Mouse (Mus musculus): ENCODE measurements around the gene Ruvbl1. TPM values are rescaled to one million over a fixed set of nuclear protein-coding genes. Genes with fewer than 3 reads are reported as not detected.

The Ruvbl1 gene
- polyA plus RNA-seq (2012; rRNA removed): 48.0 and 48.2 TPM in 2 replicates

DNA sequence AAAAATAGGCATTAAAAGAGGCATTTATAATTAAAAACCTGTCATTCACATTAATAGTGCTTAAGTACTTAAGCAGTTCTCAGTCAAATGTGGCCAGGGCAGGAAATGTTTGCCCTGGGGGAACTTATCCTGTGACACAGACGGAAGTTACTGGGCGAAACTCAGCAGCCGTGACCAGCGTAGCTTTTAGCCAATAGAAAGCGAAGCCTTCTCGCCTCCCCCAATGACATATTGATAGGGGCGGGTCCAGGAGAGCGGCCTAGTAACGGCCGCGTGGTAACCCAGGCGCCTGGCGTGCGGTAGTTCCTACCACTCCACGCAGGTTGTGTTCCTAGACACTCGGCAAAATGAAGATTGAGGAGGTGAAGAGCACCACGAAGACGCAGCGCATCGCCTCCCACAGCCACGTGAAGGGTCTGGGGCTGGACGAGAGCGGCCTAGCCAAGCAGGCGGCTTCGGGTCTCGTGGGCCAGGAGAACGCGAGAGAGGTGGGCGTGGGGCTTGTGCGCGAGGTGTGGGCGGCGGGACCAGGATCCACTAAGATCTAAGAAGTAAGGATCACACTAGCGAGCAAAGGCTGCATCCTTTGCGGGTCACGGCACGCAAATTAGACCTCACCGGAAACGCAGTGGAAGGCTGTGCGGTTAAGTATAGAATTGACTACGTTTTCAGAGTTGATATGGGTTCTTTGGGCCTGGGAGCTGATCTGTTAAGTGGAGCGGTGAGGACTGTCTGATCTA, at the start of gene Ruvbl1:
Gene Ruvbl1 (plus strand): TSS at position 229 of the 740 bp plus-strand sequence.
- H3K4me3 ChIP-seq (ENCODE audit: insufficient read depth, low read length): peak within 1 kb of the TSS; percentile 65
- H3K27ac ChIP-seq (ENCODE audit: insufficient read depth, low read length): no peak within 1 kb of the TSS
- TF ChIP-seq POLR2A (IDR thresholded peaks at IDR 0.05; ENCODE audit: extremely low read depth, insufficient read depth, low read length) (peak; percentile 38; the same call in 1 of the 2 replicates), CTCF (IDR thresholded peaks at IDR 0.05; ENCODE audit: extremely low read depth, insufficient read depth, low read length) (no peak)
- H3K4me1 ChIP-seq (ENCODE audit: control insufficient read depth, insufficient read depth, low read length): 0 out of 2 replicates have a peak, but pooled peaks cover 1% of the 10 kb centered on the region

DNA sequence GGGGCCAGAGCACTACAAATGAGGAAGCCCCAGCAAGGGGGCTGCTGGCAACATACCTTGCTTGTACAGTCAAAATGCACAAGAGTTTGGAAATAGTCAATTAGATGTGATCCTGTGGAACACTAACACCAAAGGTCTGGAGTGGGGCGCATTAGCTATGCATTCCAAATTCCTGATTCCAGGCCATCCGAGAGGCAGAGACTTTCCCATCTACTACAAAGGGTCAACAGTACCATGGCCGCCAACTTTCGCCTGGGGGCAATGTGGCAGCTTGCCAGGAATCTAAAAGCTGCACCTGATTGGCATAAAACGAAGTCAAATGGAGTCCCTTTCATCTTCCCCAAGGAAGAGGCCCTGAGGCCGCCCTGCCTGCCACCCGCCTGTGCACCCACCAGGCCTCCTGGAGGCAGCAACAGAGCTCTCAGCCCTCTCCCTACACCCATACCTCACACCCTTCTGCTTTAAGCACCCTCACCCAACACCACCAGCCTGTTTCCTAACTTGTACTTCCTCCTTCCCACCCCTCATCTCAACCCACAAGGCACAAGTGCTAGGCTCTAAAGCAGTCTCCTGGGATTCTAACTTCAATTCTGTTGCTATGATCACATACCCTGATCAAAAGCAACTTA, 49.0 kb upstream of the Ruvbl1 start:
- TF ChIP-seq POLR2A (IDR thresholded peaks at IDR 0.05; ENCODE audit: extremely low read depth, insufficient read depth, low read length): no peak
- no peak for TF ChIP-seq CTCF (IDR thresholded peaks at IDR 0.05; ENCODE audit: extremely low read depth, insufficient read depth, low read length)
- Histone ChIP-seq H3K27ac (ENCODE audit: insufficient read depth, low read length) (no peak overlapping the region), H3K4me3 (ENCODE audit: insufficient read depth, low read length) (no peak overlapping the region), H3K4me1 (ENCODE audit: control insufficient read depth, insufficient read depth, low read length) (peaks cover 2% of the 10 kb centered on the region; the same call in 1 of the 2 replicates)

DNA sequence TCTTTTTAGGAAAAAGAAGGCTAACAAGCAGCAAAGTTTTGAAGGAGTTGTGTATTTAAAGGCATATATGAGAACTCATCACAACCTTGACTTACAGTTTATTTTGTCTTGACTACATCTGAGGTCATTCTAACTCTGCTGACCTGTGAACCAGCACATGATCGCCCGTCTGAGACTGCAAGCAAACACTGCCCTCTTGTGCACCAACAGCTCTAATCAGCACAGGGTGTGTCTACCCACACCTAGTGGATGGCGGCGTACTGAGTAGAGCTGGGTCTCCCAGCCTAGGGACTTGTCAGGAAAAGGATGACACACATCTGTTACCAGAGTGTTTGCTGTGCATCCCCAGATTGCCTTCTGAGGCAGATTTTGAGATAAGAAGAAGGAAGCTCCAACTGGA, 34.0 kb upstream of the Ruvbl1 start:
- Histone ChIP-seq H3K27ac (ENCODE audit: insufficient read depth, low read length) (no peak overlapping the region), H3K4me3 (ENCODE audit: insufficient read depth, low read length) (no peak overlapping the region), H3K4me1 (ENCODE audit: control insufficient read depth, insufficient read depth, low read length) (0 out of 2 replicates have a peak, but pooled peaks cover 2% of the 10 kb centered on the region)
- TF ChIP-seq CTCF (IDR thresholded peaks at IDR 0.05; ENCODE audit: extremely low read depth, insufficient read depth, low read length): peak; percentile 60
- TF ChIP-seq POLR2A (IDR thresholded peaks at IDR 0.05; ENCODE audit: extremely low read depth, insufficient read depth, low read length): no peak

DNA sequence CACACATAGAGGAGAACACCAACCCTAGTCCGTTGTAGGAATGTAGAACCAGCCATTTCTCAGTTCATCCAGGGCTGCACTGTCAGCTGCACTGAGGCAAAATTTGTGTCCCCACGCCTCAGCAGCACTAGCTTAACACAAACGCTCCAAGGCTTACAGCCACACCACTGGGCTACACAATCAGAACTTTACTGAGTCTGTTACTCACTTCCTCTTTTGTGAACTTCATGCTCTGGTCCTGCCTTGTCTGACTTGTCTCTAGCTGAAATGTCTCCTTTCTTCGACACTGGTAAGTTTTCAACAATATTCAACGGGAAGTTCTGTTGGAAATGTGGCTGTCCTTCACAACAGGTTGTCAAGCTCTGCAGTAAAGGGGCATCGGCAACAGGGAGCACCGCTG, 29.6 kb upstream of the Ruvbl1 start:
- TF ChIP-seq POLR2A (IDR thresholded peaks at IDR 0.05; ENCODE audit: extremely low read depth, insufficient read depth, low read length): no peak
- no peak for TF ChIP-seq CTCF (IDR thresholded peaks at IDR 0.05; ENCODE audit: extremely low read depth, insufficient read depth, low read length)
- no peak overlapping the region for H3K27ac ChIP-seq (ENCODE audit: insufficient read depth, low read length)

DNA sequence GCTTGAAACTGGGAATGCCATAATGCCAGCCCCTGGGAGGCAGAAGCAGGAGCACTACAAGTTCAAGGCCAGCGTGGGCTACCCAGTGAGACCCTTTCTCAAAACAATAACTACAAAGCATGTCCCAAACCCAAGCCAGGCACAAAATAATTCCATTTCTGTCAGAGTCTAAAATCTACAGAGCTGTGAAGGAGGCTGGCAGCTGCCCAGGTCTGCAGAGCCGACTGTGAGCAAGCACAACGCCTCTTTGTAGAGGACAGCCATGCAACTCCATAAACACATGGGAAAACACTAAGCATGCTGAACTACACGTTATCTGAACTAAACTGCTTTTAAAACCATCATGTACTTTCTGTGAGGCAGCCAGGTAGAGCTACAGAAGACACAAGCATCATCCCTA, 26.2 kb upstream of the Ruvbl1 start:
- TF ChIP-seq POLR2A (IDR thresholded peaks at IDR 0.05; ENCODE audit: extremely low read depth, insufficient read depth, low read length): no peak
- TF ChIP-seq CTCF (IDR thresholded peaks at IDR 0.05; ENCODE audit: extremely low read depth, insufficient read depth, low read length): no peak
- peaks cover 3% of the 10 kb centered on the region; the same call in 1 of the 2 replicates for H3K4me1 ChIP-seq (ENCODE audit: control insufficient read depth, insufficient read depth, low read length)
- no peak overlapping the region for H3K27ac ChIP-seq (ENCODE audit: insufficient read depth, low read length)
- H3K4me3 ChIP-seq (ENCODE audit: insufficient read depth, low read length): no peak overlapping the region

More for the DNA sequence above, 29.6 kb upstream of the Ruvbl1 start:
- Histone ChIP-seq H3K4me3 (ENCODE audit: insufficient read depth, low read length) (no peak overlapping the region), H3K4me1 (ENCODE audit: control insufficient read depth, insufficient read depth, low read length) (peaks cover 5% of the 10 kb centered on the region; the same call in 1 of the 2 replicates)

DNA sequence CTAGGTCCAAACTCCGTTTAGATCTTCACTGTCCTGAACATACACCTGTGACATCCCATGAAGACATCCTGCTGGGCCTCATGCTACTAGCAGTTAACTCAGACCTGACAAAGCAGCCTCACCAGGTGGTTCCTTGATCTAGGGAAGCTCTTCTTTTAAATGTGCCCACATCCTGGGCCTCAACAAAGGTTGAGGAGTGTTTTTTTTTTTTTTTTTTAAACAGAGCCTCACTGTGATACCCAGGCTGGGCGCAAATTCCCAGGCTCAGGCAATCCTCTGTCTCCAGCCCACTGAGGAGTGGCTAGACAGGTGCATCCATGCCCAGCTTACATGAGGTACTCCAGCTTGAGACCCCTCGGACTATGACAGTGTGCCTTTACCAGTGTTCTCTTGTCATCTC, 22.7 kb upstream of the Ruvbl1 start:
- TF ChIP-seq POLR2A (IDR thresholded peaks at IDR 0.05; ENCODE audit: extremely low read depth, insufficient read depth, low read length) (no peak), CTCF (IDR thresholded peaks at IDR 0.05; ENCODE audit: extremely low read depth, insufficient read depth, low read length) (no peak)
- peaks cover 7% of the 10 kb centered on the region; the same call in 1 of the 2 replicates for H3K4me1 ChIP-seq (ENCODE audit: control insufficient read depth, insufficient read depth, low read length)
- H3K4me3 ChIP-seq (ENCODE audit: insufficient read depth, low read length): no peak overlapping the region

DNA sequence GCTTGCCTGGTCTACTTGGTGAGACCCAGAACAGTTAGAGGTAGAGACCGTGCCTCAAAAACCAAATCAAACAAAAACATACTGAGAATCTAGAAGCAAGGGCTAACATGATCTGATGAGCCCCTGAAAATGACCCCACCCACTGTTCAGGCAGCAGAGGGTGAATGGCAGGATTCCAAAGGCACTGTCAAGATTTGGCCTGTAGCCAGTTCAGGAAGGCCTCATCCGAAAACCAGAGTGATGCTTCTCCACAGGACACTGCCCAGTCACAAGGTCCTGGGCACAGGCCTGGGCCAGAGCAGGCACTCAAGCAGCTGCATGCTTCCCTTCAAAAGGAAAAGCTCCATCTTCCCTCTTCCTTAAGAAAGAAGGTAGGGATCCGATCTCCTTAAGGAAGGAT, 21.8 kb upstream of the Ruvbl1 start:
- TF ChIP-seq CTCF (IDR thresholded peaks at IDR 0.05; ENCODE audit: extremely low read depth, insufficient read depth, low read length) (no peak), POLR2A (IDR thresholded peaks at IDR 0.05; ENCODE audit: extremely low read depth, insufficient read depth, low read length) (no peak)
- H3K27ac ChIP-seq (ENCODE audit: insufficient read depth, low read length): no peak overlapping the region
- H3K4me3 ChIP-seq (ENCODE audit: insufficient read depth, low read length): no peak overlapping the region
- H3K4me1 ChIP-seq (ENCODE audit: control insufficient read depth, insufficient read depth, low read length): peaks cover 7% of the 10 kb centered on the region; the same call in 1 of the 2 replicates

More for the DNA sequence above, 22.7 kb upstream of the Ruvbl1 start:
- H3K27ac ChIP-seq (ENCODE audit: insufficient read depth, low read length): no peak overlapping the region

DNA sequence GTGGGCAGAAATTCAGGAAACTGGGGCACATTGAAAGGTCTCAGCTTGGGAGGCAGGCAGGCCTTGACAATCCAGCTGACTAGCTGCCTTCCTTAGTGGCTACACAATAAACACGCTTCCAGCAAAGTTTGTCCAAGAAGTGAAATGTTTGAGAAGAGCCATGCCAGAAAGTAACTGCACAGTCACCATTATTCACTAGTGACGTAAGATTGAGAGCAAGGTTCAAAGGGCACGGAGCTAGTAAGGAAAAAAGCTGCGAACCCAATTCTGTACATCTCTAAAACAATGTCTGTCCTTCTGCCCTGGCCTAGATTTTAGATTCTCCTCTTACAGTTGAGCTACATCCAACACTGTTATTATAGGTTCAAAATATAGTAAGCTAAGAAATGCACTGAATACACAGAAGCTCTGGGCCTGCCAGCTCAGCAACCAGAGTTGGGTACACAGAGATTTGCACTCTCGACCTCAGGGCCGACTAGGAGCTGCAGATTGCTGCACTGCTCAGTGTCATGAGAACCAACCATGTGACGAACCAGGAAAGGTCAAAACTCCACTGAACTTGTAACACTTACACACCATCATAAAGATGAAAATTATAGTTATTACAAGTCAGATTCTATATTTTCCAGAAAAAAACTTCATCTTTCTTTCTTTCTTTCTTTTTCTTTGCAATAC, 21.0 kb upstream of the Ruvbl1 start:
- no peak overlapping the region for H3K27ac ChIP-seq (ENCODE audit: insufficient read depth, low read length)
- H3K4me1 ChIP-seq (ENCODE audit: control insufficient read depth, insufficient read depth, low read length): peaks cover 7% of the 10 kb centered on the region; the same call in 1 of the 2 replicates
- no peak overlapping the region for H3K4me3 ChIP-seq (ENCODE audit: insufficient read depth, low read length)
- TF ChIP-seq POLR2A (IDR thresholded peaks at IDR 0.05; ENCODE audit: extremely low read depth, insufficient read depth, low read length) (no peak), CTCF (IDR thresholded peaks at IDR 0.05; ENCODE audit: extremely low read depth, insufficient read depth, low read length) (no peak)

DNA sequence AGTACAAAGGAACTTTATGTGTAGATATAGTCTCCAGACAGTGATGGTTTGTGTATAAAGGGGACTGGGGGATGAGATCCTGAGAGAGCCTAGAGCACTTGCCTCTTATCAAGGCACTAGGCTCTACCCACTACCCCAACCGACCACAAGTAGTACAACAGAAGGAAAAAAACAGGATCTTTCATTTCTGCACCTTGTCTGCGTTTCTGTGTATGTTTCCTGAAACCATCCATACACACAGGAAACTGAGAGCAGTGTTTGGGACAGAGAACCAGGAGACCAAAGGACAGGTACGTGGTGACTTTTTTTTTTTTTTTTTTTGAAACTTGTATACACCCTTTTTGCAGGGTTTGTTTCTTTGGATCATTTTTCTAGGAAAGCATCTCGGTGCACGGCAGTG, 19.5 kb upstream of the Ruvbl1 start:
- peaks cover 4% of the 10 kb centered on the region; the same call in 1 of the 2 replicates for H3K4me1 ChIP-seq (ENCODE audit: control insufficient read depth, insufficient read depth, low read length)
- H3K27ac ChIP-seq (ENCODE audit: insufficient read depth, low read length): no peak overlapping the region
- H3K4me3 ChIP-seq (ENCODE audit: insufficient read depth, low read length): peak overlapping the region; percentile 87
- no peak for TF ChIP-seq CTCF (IDR thresholded peaks at IDR 0.05; ENCODE audit: extremely low read depth, insufficient read depth, low read length)
- no peak for TF ChIP-seq POLR2A (IDR thresholded peaks at IDR 0.05; ENCODE audit: extremely low read depth, insufficient read depth, low read length)
